Mouse (Mus musculus) layer of hippocampus, adult 18-20 months (tissue): Measurements from ENCODE around the gene Syngr4. TPM values are rescaled to one million over a fixed set of nuclear protein-coding genes. Genes with fewer than 3 reads are reported as not detected.
"Not testable (repeated sequence)": the region's sequence is repeated elsewhere in the genome, so short reads cannot be mapped to it uniquely, and the experiment has no call there.

ENCODE experiments used
- DNase-seq, 2 experiments: peaks; one replicate each; pipeline ENCODE4 v3.0.0; 2022; ENCODE audit warnings: low spot score in 2 of 2
- total RNA-seq, 2 experiments: library from RNA; stranded (reverse); gene quantifications; 2 replicates each; pipeline ENCODE4 v1.2.3; 2021

Gene Syngr4
- total RNA-seq, 2 experiments from 2014 or later, result not detected

GRCm38 (mm10) chr7:45916056-45917003, 19.8 kb upstream of the Syngr4 start:
- DNase-seq, result peak; percentile 76 to 77

DNA sequence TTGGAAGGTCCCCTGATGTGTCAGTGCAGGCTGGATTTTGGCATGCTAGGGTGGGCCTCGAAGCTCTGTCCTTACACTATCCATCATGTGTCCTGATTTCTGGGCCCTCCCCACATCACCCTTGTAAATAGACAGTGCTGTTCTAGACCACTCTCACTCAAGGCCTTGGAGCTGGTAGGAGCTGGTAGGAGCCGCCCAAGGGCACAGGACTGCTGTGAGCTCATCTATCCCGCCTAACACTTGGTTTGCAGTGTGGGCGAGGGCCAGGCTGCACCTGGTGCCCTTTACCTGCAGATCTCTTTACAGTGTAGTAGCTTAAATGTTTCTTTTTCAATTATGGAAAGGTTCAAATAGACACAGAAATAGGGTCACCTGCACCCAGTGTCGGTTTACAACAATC, 18.5 kb upstream of the Syngr4 start:
- DNase-seq, result no peak

DNA sequence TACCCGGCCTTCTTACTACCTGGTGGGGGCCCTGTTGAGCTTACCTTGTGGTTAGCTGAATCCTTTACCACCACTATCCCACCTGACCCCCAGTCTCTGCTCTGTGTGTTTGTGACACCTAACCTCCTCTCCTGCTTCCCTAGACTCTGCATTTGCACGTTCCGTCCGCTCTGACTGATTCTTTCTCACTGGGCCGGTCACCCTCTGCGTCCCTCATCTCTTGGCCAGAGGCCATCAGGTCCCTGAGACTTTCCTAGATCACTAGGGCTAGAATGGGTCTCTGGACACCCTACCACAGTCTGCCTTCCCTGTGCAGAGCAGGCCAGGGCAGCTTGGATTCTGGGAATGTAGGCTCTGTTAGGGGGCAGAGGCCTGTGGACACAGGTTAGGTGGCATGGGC, 17.6 kb upstream of the Syngr4 start:
- DNase-seq, result no peak

GRCm38 (mm10) chr7:45909145-45909544, 12.6 kb upstream of the Syngr4 start:
- no peak for DNase-seq

DNA sequence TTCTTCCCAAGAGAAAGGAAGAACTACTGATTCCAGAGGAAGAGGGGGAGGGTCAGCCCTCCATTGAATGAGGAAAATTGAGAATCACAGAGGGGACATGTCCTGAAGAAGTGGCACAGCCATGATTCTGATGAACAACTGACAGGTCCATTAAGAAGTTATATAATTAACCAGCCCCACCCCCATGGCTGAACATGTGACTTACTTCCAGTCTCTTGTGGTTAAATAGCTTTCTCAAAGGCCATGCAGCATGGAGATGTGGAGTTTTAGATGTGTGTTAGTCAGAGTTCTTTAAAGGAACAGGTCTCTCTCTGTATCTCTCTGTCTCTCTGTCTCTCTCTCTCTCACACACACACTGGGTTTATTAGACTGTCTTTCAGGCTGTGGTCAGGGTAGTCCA, 11.9 kb upstream of the Syngr4 start:
- no peak for DNase-seq

DNA sequence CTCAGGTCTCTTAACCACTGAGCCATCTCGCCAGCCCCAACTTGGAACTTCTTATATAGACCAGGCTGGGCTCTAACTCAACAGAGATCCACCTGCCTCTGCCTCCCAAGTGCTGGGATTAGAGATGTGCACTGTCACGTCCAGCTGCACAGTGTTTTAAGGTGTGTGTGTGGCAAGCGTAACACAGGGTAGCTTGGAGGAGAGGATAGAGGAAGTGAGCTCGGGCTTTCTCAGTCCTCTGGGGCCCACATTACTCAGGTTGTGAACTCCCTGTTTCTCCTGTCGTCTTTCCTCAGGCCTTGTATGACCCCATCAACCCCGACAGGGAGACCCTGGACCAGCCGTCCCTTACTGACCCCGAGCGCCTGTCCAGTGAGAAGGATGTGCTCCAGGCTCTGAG, 10.1 kb upstream of the Syngr4 start:
- no peak for DNase-seq

DNA sequence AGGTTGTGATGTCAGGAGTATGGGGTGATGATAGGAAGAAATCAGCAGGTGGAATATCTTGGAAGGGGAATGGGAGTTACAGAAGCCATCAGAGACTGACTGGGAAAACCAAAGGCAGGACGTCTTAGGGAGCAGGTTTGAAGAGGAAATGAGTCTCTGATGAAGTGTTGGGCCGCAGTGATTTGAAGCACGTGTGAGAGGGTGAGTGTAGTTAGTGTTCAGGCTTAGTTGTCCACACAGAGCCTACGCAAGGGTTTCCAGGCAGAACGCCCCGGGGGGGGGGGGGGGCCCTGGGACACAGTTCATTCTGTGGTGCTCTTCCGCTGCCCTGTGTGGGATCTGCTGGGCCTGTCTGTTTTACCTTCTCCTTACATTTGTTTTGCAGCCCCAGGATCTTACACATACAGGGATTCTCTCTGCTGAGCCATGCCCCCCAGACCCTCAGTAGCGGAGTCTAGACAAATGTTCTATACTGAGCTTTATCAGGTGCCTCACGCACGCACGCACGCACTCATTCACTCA, 6.0 kb upstream of the Syngr4 start:
- DNase-seq, result no peak

GRCm38 (mm10) chr7:45901562-45901961, 5.0 kb upstream of the Syngr4 start:
- no peak for DNase-seq

- DNase-seq, result not testable (repeated sequence)
These were observed 1.6 kb upstream of the Syngr4 start for GRCm38 (mm10) chr7:45898125-45898524.

- DNase-seq, result peak; percentile 32 to 61
These were observed 794 bp upstream of the Syngr4 start for GRCm38 (mm10) chr7:45897258-45897757.

DNA sequence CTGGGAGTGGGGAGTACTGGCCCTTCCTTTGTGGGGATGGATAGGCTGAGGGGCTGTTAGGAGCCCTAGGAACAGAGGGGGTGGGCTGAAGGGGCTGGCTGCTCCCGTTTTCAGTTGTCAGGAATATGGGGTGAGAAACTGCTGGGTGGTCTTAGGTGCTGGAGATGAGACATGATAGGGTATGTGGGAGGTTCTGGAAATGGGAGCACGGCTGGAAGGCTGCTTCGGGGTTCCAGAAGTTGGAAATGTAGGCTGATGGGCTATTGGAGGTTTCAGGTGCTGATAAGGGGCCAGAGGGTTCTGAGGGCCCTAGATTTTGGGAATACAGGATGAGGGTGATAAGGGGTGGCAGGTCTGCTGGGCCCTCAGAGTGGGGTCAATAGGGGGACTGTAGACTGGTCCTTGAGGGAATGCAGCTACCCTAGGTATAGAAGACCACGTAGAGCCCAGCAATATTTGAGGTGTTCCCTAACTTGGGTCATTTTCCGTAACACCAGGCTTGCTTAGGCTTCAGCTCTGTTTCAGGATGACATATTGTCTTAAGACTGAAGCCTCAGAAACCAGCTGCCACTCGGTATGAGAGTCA, 490 bp downstream of the Syngr4 start:
- no peak for DNase-seq

GRCm38 (mm10) chr7:45892651-45893050, 3.9 kb downstream of the Syngr4 start:
- no peak for DNase-seq

DNA sequence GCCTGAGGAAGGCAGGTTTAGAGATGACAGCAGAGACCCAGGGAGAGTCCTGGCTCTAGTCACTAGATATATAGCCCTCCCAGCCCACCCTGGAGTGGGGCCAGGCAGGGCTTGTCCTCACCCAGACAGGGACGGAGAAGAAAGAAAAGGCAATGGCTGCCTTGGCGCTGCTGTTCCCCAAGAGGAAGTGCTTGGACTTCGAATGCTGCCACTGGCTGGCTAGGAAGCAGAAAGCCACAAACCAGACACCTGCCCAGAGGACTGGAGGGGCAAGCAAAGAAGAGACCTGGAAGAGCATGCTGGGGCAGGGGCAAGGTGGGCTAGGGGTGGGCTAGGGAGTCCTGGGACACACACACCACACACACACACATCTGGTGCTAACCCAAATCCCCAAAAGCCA, 9.3 kb downstream of the Syngr4 start:
- DNase-seq, result no peak

DNA sequence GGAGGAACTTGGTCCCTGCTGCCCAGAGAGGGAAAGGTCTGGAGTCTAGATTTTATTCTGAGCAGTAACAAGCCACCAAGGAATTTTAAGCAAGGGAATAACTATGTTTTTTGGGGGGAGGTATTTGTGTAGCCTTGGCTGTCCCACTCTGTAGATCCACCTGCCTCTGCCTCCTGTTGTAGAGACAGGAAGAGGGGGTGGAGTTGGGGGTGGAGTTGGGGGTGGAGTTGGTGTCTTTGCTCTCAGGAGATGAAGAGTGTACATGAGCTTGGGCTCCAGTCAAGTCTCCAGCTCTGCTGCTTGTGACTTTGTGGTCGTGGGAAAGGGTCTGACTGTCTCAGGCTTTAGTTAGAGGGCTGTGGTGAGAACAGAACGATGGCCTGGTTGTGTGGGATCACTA, 15.5 kb downstream of the Syngr4 start:
- no peak for DNase-seq

DNA sequence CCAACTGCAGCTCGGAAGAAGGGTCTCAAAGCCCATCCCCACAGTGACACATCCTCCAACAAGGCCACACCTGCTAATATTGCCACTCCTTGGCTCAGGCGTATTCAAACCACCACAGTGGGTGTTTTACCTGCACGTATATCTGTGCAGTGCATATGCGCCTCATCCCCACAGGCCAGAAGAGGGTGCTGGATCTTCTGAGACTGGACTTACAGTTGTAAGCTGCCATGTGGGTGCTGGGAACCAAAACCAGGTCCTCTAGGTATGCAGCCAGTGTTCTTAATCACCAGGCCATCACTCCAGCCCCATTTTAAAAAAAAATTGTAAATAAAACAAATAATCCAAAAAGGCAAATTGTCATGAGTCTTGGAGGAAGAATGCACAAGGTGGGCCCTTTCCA, 16.0 kb downstream of the Syngr4 start:
- no peak for DNase-seq

DNA sequence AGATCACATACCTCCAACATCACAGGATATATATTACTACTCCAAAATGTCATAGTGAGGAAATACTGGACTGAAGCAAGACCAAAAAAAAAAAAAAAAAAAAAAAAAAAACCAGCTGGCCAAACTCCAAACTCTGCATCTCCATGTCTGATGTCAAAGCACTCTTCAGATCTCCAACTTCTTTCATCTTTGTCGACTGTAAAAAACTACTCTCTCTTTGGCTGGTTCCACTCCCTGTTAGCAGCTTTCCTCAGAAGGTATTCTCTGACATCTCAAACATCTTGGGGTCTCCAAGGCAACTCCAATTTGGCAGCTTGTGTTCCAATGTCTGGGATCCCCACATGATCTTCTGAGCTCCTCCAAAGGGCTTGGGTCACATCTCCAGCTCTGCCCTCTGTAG, 18.2 kb downstream of the Syngr4 start, which contains the start of gene Grin2d:
Grin2d (minus strand) TSS at position 101 of the 400 bp plus-strand sequence.
- DNase-seq, result not testable (repeated sequence)

DNA sequence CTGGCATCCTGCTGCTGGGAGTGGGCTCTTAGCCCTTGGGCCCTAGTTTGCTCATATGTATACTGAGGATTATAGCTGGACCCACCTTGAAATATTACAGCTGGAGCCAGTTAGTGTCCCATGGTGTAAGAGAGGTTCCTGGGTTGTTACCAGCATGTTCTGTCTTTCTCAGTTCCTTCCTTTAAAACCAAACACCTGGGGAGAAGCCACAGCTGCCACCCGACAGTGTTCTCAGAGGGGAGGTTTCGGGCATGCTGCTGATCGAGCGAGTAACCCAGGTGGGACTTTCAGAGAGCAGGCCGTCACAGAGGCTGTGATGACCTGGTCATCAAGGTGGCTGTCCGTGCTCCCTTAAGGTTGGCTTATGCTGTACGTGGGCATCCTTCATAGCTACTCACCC, 19.6 kb downstream of the Syngr4 start:
- DNase-seq, result no peak

DNA sequence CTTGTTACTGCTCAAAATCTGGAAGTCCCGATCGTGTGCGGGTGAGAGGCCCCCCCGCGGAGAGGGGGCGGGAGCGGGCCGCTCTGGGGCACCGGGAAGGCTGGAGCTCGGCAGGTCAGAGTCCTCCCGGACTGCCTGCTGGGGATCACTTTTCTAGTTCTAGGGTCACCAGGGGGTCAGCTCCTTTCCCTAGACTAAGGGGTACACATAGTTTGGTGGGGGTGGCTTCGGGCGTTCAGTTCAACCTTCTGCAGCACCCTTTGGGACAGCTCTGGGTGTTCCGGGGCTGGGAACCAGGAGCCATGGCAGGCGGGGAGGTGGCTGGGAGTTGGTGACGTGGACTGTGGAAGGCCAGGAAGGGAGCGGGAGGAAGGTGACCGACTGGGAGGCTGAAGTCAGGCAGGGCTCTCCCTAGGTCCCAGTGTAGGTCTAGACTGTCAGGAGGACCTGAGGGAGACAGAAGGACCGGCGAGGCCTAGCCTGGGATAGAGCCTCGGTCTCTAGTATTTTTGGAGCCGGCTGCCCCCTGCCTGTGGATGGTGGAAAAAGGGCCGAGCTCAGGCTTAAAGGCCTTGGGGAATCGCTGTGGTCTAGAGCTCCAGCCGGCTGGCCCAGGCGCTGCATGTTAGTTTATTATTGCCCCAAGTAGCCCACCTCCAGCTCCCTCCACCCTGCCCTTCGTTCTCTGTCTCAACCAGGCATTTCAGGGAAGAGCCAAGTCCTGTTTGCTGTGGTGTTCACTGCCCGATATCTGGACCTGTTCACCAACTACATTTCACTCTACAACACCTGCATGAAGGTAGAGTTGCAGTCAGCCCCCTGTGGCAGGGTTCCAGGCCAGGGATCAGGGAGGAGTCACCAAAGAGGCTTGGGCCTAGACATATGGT, 23.2 kb downstream of the Syngr4 start:
- peak; percentile 28 to 50 for DNase-seq

DNA sequence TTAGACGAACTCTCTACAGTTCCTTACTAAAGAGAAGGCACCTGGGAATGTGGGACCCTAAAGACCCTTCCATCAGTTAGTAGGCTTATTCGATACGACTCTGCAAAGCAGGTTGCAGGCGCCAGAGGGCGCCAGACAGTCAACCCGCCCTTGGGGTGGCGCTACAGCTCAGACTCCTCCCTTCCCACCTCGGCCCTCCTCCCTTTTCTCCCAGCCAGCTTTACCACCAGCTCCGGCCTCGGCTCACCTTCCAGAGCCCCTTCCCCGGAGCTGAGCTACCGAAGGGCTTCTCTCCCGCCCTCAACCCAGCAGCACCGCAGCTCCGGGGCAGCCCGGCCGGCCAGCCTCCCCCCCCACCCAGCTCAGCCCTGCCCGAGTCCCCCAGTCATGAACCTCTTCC, 23.9 kb downstream of the Syngr4 start, which contains the start of gene Kdelr1:
Kdelr1 (plus strand) TSS at position 149 of the 400 bp plus-strand sequence.
- DNase-seq, result peak; percentile 85 to 93

DNA sequence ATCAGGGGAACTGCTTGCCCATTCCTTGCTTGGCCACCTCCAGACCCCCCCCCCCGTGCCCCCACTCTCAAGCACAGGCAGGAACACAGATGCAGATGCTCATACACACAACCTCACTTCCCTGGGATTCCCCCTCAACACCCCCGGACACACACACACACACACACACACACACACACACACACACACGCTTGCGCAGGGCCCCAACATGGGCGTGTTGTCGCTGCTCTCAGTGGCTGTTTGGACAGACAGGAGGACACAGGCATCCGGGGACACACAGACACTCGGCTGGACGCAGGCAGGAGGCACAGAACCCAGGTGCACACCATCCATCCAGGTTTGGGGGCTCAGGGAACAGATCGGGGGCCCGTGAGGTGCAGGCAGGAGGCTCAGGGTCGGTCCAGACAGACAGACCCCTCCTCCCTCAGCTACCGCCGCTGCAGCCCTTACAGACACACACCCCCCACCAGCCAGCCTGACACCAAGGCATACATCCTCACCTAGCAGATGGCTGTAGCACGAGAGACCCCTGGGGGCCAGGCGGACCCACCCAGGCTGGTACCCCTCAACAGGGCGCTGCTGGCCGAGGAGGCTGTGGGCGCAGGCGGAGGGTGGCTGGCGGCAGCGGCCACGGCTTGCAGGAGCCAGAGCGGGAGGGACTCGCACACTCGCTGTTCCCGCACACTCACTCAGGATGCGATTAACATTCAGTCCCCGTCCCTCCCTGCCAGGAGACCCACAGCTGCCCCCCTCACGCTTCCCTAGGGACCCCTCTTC, 26.0 kb downstream of the Syngr4 start:
- no peak for DNase-seq
